Mouse (Mus musculus): ENCODE results near the gene Ttc14.

Ttc14 gene

DNA sequence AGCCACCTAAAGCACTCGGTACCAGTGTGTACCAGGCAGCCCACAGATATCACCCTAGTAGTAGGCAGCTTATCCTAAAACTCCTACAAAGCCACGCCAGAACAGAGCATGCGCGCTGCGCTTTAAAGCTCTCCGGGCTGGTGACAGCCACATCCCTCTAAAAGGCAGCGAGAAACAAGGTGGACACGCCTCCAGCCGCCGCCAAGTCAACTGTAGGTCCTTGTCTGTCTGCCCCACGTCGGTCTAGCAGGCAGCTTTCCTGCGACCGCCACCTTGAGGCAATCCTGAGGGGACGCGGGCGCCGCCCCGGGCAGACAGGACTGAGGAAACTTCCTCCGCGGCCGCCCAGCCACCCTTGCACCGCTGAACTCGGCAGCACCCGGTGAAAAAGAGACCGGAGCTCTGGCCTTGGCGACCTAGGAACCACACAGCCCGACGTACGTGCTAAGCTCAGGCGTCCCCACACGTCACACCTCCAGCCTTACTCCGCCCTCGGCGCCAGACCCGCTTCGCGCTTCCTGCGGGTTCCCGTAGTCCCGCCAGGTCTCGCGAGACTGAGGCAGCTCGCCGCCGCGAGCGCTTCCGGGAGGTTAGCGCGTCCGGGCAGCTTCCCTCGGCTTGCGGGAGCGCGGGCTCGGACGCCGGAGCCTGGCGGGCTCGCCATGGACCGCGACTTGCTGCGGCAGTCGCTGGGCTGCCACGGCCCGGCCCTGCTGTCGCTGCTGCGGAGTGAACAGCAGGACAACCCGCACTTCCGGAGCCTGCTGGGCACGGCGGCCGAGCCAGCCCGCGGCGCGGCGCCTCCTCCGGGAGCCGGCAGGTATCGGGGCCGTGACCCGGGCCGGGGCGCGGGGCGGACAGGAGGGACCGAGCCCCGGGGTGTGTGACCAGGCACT lies at the start of gene Ttc14:
Ttc14 (plus strand) TSS at position 216 of the 896 bp plus-strand sequence.
- in situ Hi-C loops (cut with MboI, MseI): loop anchor here (10.0 to 25.0 kb wide), 4 partner anchors 255 to 1438 kb away; partner anchors contain the start of genes Zfp639 and Zmat3

DNA sequence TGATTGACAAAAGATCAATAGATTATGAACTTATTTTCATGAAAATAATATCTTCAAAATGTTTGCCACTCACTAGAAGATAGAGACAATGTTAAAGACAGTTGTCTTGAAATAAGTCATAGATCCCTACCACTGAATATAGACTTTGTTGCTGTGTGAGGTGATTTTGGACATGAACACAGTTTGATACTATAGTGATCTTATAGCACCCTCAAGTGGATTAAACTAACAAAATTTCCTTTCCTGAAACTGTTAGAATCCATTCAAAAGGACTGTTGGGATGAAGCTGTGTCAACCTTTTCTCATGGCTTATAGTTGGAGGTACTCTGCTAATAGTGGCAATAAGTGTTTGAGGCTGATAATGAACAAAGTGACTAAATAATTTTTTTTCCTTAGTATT lies 8.7 kb upstream of the Ttc14 start:
- in situ Hi-C loops (cut with MboI, MseI): loop anchor here (10.0 kb wide), 1 partner anchor 1276 kb away; the partner anchor contains the start of gene Zfp639

DNA sequence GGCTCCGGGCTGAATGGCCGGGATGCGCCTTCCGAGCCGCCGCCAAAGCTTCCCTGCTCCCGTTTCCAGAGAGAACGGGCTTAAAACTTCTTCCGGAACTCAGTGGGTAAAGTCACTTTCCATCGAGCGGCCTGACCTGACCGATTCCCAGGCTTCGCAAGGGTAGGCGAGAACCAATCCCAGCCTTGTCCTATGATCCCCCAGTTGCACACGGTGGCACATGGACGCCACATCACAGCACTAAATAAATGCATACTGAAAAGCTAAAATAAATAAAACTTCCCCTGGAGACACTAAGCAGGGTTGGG lies 835 bp downstream of the Ttc14 start:
- in situ Hi-C loops (cut with MboI, MseI): loop anchor here (10.0 to 25.0 kb wide), 3 partner anchors 254 to 1438 kb away; partner anchors contain the start of gene Zmat3

DNA sequence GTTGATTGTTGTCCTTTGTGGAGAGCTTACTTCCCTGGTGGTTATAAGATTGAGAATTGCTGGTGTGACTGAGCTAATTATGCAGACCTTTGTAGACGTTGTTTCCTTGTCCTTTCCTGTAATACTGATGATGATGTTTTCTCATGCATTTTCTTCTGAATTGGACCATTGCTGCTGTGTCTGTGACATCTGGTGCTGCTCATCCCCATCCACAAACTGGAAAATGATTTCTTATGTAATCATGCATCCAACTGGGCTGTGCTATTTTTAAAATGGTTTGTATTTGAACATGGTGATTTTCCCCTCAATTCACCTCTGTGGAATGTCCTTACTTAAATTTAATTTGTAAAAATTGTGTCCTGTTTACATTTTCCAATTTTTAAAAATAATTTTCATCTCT lies 7.5 kb downstream of the Ttc14 start:
- in situ Hi-C loops (cut with MboI, MseI): loop anchor here (10.0 to 25.0 kb wide), 3 partner anchors 248 to 1445 kb away; partner anchors contain the start of gene Zmat3

DNA sequence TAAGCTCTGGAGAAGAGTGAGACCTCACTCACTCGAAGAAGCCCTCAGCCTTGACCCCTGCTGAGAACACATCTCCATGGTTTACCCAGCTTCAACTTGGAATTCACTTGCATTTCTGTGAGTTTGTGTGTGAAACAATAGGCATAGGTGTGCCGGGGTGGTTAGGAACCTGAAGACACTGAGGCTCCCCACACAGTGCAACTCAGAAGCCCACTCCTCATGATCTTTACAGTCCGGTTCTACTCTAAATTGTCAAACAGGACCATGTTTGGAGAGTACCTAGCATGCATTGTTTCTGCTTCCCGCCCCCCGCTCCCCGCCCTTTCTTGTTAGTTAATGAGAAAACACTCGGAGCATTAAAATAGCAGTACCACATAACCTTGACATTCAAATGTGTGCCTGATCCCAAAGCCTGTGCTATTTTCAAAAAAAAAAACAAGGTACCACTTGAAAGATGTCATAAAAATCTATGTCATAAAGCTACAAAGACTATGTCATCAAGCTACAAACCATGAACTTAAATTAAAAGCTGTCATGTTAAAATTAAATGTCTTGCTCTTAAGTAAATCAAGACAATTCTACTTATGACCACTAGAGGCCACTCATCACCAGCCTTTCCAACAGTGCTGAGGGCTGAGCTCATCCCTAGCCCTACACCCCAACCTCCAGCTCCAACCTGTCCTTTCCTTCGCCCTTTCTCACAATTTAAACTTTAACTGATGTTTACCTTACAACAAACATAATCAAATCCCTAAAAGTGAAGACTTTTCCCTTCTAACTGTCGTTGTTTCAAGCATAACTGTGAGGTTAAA lies 24.7 kb downstream of the Ttc14 start:
- in situ Hi-C loops (cut with MboI, MseI): loop anchor here (5.0 to 25.0 kb wide), 2 partner anchors 93 to 1462 kb away; partner anchors contain the start of gene Zmat3

DNA sequence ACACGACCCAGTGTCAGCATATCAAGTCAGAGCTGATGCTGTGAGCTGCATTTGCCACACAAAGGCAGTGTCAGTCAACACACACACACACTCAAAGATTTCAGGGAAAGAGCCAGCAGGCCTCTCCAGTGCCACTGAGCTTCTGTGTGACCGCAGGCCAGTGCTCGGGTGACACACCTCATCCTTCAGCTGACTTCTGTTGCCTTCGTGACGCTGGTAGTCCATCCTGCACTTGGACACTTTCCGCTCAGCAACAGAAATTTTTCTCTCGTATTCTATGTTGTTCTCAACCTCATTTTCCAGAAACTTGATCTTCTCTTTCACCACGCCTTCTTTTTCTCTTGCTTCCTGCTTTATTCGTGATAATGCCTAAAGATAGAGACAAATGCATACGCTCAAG lies 32.7 kb downstream of the Ttc14 start:
- in situ Hi-C loops (cut with MboI, MseI): no loop called here

DNA sequence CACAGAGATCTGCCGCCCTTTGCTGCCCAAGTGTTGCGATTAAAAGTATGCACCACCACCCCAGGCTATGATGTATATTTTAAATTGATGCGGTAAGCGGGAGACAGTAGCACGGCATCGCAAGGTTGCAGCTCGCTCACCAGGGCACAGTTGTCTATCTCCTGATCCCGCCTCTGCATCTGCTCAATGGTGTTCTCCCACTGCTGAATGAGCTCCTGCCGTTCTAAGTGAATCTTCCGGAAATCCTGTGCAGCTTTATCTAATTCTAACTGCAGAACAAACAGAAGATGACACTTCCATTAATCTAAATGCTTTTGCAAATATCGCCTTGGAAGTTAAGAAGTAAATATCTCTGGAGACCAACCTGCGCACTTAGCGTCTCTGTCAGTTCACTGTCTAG lies 36.9 kb downstream of the Ttc14 start:
- in situ Hi-C loops (cut with MboI, MseI): no loop called here

DNA sequence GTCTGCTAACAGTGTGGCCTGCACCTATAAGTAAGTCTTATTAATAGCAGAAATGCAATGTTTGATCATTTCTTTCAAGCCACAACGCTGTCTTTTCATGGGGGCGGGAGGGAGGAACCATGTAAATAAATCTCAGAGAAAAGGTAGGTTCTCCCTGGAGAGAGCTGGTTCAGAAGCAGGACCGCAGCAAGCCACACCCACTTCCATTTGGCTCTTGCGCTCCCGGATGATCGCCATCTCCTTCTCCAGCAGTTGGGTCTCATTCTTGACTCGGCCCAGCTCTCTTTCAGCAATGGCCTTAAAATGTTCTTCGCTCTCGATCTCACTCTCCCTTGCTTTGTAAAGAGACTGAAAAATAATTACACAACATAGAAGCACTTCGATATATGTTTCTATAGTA lies 39.2 kb downstream of the Ttc14 start:
- in situ Hi-C loops (cut with MboI, MseI): no loop called here

DNA sequence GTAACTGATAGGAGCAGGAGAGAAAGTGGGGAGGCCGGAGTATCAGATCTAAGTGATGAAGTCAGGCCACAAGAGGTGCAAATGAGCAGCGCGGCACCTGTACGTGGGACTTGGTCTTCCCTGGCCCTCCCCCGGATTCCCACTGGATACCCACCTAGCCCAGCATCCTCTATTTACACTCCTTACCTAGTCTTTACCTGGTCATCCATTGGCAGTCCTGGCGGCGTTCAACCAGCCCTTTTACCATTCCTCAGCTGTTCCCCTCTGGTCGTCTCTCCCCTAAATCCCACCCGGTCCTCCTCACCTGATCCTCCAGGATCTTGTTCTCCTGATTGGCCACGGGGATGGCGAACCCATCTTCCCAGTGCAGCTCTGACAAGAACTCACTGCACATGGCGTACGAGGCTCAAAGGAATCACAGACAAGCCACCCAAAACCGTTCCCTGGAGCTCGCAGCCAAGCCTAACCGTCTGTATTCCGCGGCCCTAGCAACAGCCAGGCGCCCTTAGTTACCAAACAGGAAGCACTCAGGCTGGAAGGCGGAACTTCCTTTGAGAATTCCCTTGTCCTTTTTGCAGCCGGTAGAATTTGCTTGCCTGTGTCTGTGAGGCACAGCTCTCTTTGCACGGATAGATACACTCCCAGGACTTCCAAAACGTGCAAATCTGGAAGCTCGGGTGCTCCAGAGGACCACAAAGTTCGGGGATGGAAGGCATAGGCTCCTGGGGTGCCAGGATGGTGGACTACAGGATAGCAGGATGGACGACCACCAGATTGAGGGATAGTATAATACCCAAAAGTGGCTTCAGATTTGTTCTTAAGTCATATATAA lies 44.4 kb downstream of the Ttc14 start, which contains the start of gene Ccdc39:
Ccdc39 (minus strand) TSS at position 510 of the 832 bp plus-strand sequence.
- in situ Hi-C loops (cut with MboI, MseI): no loop called here

DNA sequence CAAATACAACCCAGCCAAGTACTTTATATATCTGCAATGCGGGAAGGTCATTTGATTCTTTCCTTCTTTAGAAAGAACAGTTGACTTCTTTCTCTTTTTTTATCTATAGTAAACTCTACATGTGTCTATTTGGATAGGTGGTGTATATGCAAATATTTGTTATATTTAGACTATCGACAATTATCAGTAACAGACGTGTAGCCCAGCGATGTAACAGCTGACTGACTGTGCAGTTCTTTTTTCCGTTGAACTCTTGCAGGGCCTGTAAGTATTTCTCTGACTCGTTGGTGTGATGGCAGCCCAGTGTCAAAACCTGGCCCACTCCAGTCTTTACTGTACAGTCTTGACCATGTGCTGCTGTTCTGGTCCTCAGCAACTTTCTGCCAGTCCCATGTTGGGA lies 47.0 kb downstream of the Ttc14 start:
- in situ Hi-C loops (cut with MboI, MseI): no loop called here

DNA sequence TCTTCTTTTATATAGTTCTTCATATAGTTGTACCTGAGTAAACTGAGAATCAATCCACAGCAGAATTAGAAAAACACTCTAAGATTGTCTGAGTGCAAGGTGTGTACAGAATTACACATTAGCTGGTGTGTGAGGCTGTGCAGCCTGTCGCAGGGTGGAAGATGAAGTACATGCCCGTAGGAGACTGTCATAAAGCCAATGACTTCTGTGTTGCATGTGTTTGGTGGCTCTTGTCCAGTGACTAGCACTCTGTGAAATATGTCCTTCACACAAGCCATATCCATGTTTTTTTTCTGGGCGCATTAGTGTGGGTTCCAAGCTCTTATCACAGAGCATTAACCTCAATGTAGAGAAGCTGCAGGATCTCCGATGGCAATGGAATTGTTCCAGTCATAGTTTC lies 51.2 kb downstream of the Ttc14 start:
- in situ Hi-C loops (cut with MboI, MseI): no loop called here

DNA sequence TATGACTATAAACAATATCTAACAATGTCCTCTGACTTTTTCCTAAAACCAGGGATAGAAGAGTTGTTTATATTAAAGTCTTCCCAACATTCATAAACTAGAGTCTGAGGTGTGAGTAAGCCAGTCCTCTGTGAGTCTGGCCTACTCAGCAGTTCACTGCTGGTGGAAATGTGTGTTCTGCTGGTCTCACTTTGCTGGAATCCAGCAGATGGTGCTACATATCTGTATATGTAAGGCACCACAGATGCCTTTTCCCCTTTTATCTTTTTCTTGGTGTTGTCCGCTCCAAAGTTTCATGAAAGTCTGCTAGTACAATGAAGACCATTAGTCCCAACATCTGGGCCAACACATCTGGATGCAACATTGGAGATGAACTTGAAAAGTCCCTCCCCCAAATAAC lies 53.4 kb downstream of the Ttc14 start:
- in situ Hi-C loops (cut with MboI, MseI): no loop called here

DNA sequence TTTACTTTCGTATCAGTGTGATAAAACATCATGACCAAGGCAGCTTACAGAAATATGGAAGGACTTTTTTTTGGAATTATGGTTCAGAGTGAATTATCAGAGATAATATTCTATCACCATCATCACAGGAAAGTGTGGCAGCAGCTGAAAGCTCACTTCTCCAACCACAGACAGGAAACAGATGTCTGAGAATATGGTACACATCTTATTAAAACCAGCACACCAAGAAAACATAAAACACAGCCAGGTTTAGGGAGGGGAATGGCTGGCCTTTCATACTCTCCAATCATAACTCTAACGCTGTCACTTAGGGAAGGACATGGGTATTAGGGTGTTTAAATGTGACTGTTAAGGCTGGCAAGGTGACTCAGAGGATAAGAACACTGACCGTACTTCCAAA lies 59.3 kb downstream of the Ttc14 start:
- in situ Hi-C loops (cut with MboI, MseI): no loop called here

DNA sequence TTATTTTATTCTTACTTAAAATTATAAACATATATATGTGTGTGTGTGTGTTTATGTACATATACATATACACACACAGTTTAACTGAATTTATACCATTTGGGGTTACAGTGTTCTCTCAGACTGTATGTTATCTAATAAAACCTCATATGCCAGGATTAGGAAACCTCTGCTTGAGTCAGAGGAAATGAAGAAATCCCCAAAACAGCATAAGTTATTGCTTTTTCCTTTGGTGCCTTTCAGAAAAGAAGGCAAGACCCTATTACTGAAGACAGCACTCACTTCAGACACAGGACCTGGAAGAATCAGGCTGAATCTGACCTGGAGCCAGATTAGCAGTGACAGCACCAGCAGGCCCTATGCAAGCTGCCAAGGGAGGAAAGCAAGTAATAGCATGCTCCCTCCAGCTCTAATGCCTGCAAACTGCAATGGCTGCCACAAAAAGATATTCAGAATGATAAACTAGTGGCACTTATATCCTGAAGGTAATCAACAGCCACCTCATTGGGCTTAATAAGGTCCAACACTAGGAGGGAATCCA lies 64.4 kb downstream of the Ttc14 start:
- in situ Hi-C loops (cut with MboI, MseI): no loop called here

Measured in T-helper 1 cell (primary cell).